Mouse (Mus musculus) neural tube, embryonic 12.5 days (tissue): ENCODE results near the gene Il9r. TPM values are rescaled to one million over a fixed set of nuclear protein-coding genes. Genes with fewer than 3 reads are reported as not detected.

ENCODE experiments used
- ATAC-seq: fragments of 200-750 bp; cut with Nextera tagmentation; 2 replicates; pipeline ENCODE4 v1.8.0; 2017; ENCODE audit warnings: low read depth, mild to moderate bottlenecking, moderate TSS enrichment, moderate library complexity; ENCODE audit not compliant: low FRiP score
- H3K27ac ChIP-seq: fragments of 300-500 bp; sonication (generic); 2 replicates; pipeline ENCODE4 v1.5.1; 2016
- H3K27me3 ChIP-seq: fragments of 300-500 bp; sonication (generic); replicated peaks from 2 replicates; pipeline ENCODE4 v1.6.1; 2016; ENCODE audit warnings: mild to moderate bottlenecking
- H3K36me3 ChIP-seq: fragments of 300-500 bp; sonication (generic); 2 replicates; pipeline ENCODE4 v1.6.1; 2016; ENCODE audit warnings: mild to moderate bottlenecking
- H3K4me1 ChIP-seq: fragments of 300-500 bp; sonication (generic); 2 replicates; pipeline ENCODE4 v1.6.1; 2016
- H3K4me2 ChIP-seq: fragments of 300-500 bp; sonication (generic); replicated peaks from 2 replicates; pipeline ENCODE4 v1.6.1; 2016; ENCODE audit warnings: mild to moderate bottlenecking
- H3K4me3 ChIP-seq: fragments of 300-500 bp; sonication (generic); 2 replicates; pipeline ENCODE4 v1.5.1; 2016
- H3K9ac ChIP-seq: fragments of 300-500 bp; sonication (generic); 2 replicates; pipeline ENCODE4 v1.6.1; 2016; ENCODE audit warnings: mild to moderate bottlenecking
- H3K9me3 ChIP-seq: fragments of 300-500 bp; sonication (generic); 2 replicates; pipeline ENCODE4 v1.6.1; 2016; ENCODE audit warnings: mild to moderate bottlenecking
- WGBS: fragments of 180-500 bp; shearing (Covaris S2); methylation state at CpG from one replicate; pipeline ENCODE4 v1.1.7; 2016; 5-methylcytosine and 5-hydroxymethylcytosine counted together
- polyA plus RNA-seq: library from polyadenylated mRNA; unstranded; fragments of >200 nt; fragmentation: Nextera tagmentation; extraction: Ambion mirVana; gene quantifications from 2 replicates; pipeline ENCODE4 v1.2.1, GENCODE M21; 2016

Gene Il9r
- polyA plus RNA-seq, 1 experiment from 2014 or later, result 0.08 TPM

DNA sequence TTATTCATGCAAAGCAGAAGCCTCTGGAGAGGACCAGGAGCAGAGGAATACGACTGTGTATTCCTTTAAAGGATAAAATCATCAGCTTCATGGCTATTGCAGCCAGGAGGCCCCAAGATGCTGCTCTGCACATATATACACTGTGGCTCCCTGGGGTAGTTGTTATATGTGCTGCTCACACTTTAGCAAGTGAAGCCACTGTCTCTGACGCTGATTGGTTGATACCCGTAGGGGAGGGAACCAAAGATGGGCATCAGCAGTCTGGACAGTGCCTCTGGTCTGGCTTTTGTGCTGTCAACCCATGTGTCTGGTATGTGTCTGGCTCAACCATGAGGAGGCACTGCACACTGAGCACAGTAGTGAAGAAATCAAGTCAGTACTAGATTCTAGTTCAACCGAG lies 33.4 kb downstream of the Il9r start:
- H3K27me3 ChIP-seq, result no peaks in the 10 kb centered on the region
- H3K27ac ChIP-seq, result no peak overlapping the region
- H3K9me3 ChIP-seq, result no peaks in the 10 kb centered on the region
- peaks cover 3% of the 10 kb centered on the region for H3K4me1 ChIP-seq
- no peak overlapping the region for H3K4me3 ChIP-seq
- ATAC-seq, result no peak
- WGBS, result 78% methylated on average over 4 of the region's 4 CpGs
- H3K4me2 ChIP-seq, result no peak overlapping the region
- H3K36me3 ChIP-seq, result no peaks in the 10 kb centered on the region
- no peak overlapping the region for H3K9ac ChIP-seq

DNA sequence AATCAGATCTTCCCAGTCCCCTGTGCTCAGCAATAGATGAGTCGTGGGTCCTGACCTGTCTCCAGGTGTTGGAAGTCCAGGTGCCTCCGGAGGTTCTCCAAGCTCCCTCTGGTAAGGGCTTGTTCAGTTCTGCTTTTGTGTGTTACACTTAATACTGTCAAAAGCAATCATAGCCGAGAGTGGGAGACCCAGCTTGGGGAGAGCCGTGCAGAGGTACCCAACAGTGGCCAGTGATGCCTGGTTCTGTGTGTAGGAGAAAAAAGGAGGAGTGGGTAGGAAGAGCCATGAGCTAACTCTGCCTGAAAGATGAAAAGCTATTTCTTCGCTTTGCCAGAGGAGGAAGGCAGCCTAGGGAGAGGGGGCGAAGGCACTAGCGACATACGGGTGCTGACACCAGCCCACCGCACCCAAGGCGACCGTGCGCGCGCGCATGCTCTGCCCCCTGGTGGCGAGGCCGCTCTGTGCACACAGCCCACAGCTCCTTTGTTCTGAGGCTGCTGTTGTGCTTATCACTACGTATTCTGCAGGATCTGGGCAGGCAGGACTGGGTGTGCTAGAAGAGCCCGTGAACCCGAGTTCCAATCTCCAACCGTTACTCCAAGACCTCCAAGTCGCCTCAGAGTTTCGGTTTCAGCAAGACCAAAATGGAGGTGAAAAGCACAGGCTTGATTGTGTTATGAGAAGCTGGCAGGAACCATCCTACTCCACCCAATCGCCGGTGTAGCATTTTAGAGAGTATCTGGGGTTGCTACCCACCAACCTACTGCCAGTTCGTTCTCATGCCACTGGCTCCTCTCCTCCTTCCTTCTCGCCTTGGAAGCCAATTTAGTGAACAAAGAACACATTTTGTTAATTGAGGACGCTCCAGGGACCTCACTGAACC lies 37.9 kb downstream of the Il9r start:
- 14% methylated on average over 28 of the region's 28 CpGs for WGBS
- peak overlapping the region; percentile 60 for H3K4me2 ChIP-seq
- H3K9me3 ChIP-seq, result no peaks in the 10 kb centered on the region
- no peaks in the 10 kb centered on the region for H3K36me3 ChIP-seq
- peaks cover 10% of the 10 kb centered on the region for H3K4me1 ChIP-seq
- H3K9ac ChIP-seq, result peak overlapping the region; percentile 58
- H3K4me3 ChIP-seq, result peak overlapping the region; percentile 5; the same call in 1 of the 2 replicates
- ATAC-seq, result peak; percentile 91
- no peaks in the 10 kb centered on the region for H3K27me3 ChIP-seq
- 0 out of 2 replicates have a peak overlapping the region, but pooled peaks have one; percentile 53 for H3K27ac ChIP-seq

DNA sequence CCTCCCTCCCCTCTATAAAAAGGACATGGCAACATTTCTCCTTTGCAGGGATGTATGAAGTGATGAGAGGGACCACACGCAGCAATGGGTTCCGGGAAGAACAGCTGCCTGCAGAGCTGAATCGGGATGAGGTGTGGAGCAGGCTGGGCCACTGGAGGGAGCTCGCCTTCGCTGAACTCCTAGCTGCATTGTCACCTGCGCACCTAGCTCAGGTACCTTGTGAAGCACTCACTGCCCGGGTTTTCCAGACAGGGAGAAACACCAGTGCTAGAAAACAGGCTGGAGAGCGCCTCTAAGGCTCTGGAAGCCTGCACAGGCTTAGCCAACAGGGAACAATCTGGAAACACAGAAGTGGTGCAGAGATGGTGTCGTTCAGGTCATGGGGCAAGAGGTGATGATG lies 38.6 kb downstream of the Il9r start:
- Histone ChIP-seq H3K4me3 (peak overlapping the region; percentile 5; the same call in 1 of the 2 replicates), H3K4me1 (peaks cover 13% of the 10 kb centered on the region), H3K9me3 (no peaks in the 10 kb centered on the region), H3K4me2 (peak overlapping the region; percentile 60), H3K9ac (peak overlapping the region; percentile 58), H3K36me3 (no peaks in the 10 kb centered on the region), H3K27ac (0 out of 2 replicates have a peak overlapping the region, but pooled peaks have one; percentile 53), H3K27me3 (no peaks in the 10 kb centered on the region)
- 8% methylated on average over 9 of the region's 9 CpGs for WGBS
- ATAC-seq, result peak; percentile 59

DNA sequence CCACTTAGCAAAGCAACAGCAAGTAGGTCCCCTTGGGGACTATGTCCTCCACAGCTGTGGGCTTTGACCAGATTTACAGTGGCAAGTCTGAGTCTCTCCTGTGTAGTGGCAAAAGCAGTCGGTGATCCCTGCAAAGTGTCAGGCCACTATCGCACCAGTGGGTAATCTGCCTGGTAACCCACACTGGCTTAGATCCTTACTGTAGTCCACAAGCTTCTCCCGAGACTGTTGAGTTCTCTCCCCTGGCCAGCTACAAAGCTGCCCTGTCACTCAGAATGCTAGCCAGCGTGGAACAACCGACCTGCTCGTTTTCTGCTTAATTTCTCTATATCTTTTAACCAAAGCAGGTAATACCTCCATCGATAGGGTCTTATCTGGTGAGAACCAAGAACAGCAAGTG lies 39.7 kb downstream of the Il9r start:
- Histone ChIP-seq H3K9me3 (no peaks in the 10 kb centered on the region), H3K9ac (no peak overlapping the region), H3K27ac (no peak overlapping the region), H3K4me3 (no peak overlapping the region), H3K36me3 (no peaks in the 10 kb centered on the region), H3K4me1 (peaks cover 13% of the 10 kb centered on the region), H3K4me2 (no peak overlapping the region), H3K27me3 (no peaks in the 10 kb centered on the region)
- ATAC-seq, result no peak
- WGBS, result 86% methylated on average over 7 of the region's 7 CpGs

DNA sequence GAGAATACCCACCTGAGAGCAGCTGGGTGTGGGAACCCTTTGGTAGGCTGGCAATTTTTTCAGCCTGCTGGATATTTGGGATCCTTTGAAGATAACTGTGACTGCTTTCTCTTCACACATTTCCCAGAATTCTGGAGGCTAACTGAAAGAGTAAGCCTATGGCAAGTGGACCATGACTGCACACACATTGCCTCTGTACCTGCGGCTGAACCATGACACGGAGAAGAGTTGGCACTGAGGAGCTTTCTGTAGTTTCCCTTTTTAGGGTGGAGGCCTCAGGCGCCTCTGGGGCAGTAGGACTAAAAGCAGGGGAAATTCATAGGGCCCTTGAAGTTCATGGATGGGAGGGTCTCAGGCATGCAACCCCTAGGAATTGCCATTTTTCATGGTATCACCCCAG lies 40.9 kb downstream of the Il9r start:
- 90% methylated on average over 3 of the region's 3 CpGs for WGBS
- Histone ChIP-seq H3K27ac (no peak overlapping the region), H3K4me1 (peaks cover 13% of the 10 kb centered on the region), H3K4me2 (no peak overlapping the region), H3K9ac (no peak overlapping the region), H3K9me3 (no peaks in the 10 kb centered on the region), H3K27me3 (no peaks in the 10 kb centered on the region), H3K36me3 (no peaks in the 10 kb centered on the region), H3K4me3 (no peak overlapping the region)
- no peak for ATAC-seq

DNA sequence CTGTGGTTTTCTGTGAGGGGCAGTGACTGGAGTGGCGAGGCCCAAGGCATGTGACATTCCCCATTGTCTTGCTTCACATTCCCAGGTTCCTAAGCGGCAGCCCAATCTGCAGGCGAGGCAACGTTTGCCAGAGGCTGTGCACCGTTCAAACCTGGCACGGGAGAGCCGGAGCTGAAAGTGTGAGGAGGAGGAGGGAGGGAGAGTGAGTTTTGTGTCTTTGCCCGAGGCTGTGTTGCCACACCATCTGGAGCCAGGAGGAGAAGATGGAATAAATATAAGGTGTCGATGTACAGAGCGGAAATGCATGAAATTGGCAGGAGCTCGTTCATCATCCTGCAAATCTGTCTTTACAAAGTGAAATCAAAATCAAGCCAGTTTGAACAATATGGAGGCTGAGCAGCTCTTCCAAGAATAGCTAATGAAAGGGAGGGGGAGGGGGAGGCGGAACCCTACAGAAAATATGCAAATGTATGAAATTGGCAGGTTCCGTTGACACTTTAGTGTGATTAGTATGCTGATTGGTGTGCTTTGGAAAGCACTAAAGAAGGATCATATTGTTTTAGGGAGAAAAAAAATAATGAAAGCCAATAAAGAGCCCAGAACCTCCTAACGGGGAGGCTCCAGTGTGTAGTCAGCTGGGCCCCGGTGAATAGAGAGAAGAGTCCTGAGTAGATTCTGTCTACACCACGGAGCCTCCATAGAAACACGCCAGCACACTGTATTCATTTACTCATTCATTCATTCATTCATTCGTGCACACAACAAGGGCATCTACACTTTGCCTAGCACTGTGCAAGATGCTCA lies 42.1 kb downstream of the Il9r start:
- no peak overlapping the region for H3K9ac ChIP-seq
- WGBS, result 36% methylated on average over 18 of the region's 18 CpGs
- H3K27ac ChIP-seq, result peak overlapping the region; percentile 42; the same call in 1 of the 2 replicates
- peaks cover 13% of the 10 kb centered on the region for H3K4me1 ChIP-seq
- H3K9me3 ChIP-seq, result no peaks in the 10 kb centered on the region
- H3K4me3 ChIP-seq, result no peak overlapping the region
- peak overlapping the region; percentile 30; the same call in 1 of the 2 replicates for H3K4me2 ChIP-seq
- peak; percentile 42 for ATAC-seq
- H3K36me3 ChIP-seq, result no peaks in the 10 kb centered on the region
- no peaks in the 10 kb centered on the region for H3K27me3 ChIP-seq

DNA sequence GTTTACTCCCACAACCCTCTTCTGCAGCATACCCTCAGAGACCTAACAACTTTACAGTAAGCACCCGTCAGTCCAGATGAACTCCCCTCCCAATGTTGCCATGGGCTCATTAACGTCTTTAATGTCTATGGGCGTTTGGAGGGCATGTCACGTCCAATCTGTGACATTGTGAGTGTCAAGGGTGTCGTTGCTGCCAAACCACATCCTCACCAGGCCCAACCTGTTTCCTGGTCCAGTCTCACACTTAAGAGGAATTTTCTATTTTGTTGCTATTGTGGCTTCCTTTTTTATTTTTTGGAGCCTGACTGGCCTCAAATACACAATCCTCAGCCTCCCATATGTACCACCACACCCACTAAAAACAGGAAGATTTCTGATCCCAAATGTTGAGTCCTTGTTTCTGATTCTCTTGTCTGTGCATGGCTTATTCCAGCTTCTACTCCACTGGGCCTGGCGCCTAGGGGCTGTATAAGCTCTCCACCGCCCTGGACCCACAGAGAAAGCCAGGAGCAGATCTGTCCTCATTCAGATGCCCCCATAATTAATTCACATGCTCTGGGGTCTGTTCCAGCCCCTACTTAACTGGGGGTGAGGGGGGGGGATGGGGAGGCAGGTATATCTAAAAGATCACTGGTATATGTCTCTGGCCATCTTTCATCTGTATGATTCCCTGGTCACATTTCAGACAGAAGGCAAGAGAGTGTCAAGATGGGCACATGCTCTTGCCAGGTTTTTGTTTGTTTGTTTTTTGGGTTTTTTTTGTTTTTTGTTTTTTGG lies 43.0 kb downstream of the Il9r start:
- no peak for ATAC-seq
- no peak overlapping the region for H3K4me3 ChIP-seq
- H3K4me2 ChIP-seq, result no peak overlapping the region
- H3K9me3 ChIP-seq, result no peaks in the 10 kb centered on the region
- WGBS, result 82% methylated on average over 7 of the region's 7 CpGs
- H3K27me3 ChIP-seq, result no peaks in the 10 kb centered on the region
- 0 out of 2 replicates have a peak overlapping the region, but pooled peaks have one; percentile 26 for H3K27ac ChIP-seq
- no peaks in the 10 kb centered on the region for H3K36me3 ChIP-seq
- H3K4me1 ChIP-seq, result peaks cover 13% of the 10 kb centered on the region
- H3K9ac ChIP-seq, result no peak overlapping the region

DNA sequence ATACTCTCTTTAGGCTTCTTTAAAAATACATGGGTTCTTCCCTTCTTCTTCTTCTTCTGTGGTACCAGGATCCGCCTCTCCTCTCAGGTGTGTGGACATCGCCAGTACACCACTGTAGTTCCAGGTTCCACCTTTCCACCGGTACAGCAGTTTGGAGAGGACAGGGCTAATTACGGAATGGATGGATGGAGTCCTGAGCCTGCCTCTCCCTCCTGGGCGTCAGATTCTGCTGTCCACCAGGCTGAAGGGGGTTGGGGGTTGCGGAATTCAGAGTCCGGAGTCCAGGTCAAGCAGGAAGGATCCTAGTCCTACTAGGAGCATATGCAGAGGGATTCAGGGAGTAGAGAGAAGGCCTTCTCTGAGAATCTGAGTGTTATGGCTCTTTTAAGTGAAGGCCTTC lies 46.9 kb downstream of the Il9r start:
- peaks cover 5% of the 10 kb centered on the region for H3K4me1 ChIP-seq
- H3K9me3 ChIP-seq, result no peaks in the 10 kb centered on the region
- no peak for ATAC-seq
- H3K4me2 ChIP-seq, result no peak overlapping the region
- no peak overlapping the region for H3K4me3 ChIP-seq
- 91% methylated on average over 7 of the region's 7 CpGs for WGBS
- H3K27me3 ChIP-seq, result no peaks in the 10 kb centered on the region
- H3K27ac ChIP-seq, result no peak overlapping the region
- H3K36me3 ChIP-seq, result no peaks in the 10 kb centered on the region
- no peak overlapping the region for H3K9ac ChIP-seq

DNA sequence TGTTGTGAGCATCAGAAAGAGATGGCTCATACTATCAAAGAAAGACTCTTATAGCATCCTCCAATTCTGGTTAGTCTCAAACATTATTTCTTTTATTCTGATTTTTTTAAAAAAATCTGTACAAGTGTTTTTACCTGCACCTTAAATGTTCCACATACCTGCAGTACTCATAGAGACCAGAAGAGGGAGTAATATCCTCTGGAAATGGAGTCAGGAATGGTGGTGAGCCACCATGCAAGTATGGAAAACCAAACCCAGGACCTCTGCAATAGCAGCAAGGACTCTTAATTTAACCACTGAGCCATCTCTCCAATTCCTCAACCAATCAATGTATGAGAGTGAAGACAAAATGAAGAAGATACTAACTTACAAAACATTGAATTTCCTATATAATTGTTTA lies 47.3 kb downstream of the Il9r start:
- Histone ChIP-seq H3K36me3 (no peaks in the 10 kb centered on the region), H3K27me3 (no peaks in the 10 kb centered on the region), H3K9ac (no peak overlapping the region), H3K9me3 (no peaks in the 10 kb centered on the region), H3K4me1 (peaks cover 4% of the 10 kb centered on the region), H3K4me3 (no peak overlapping the region), H3K4me2 (no peak overlapping the region), H3K27ac (no peak overlapping the region)
- no peak for ATAC-seq

DNA sequence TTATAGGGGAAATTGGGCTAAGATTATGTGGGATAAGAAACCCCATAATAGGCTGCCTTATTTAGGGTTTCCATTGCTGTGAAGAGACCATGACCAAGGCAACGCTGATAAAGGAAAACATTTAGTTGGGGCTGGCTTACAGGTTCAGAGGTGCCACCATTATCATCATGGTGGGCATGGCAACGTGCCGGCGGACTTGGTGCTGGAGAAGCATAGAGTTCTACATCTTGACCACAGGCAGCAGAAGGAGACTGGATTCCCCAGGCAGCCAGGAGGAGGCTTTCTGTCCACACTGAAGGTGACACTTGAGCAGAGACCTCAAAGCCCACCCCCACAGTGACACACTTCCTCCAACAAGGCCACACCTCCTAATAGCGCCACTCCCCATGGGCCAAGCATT lies 48.8 kb downstream of the Il9r start:
- ATAC-seq, result no peak
- no peak overlapping the region for H3K9ac ChIP-seq
- WGBS, result 93% methylated on average over 5 of the region's 5 CpGs
- no peaks in the 10 kb centered on the region for H3K27me3 ChIP-seq
- H3K27ac ChIP-seq, result no peak overlapping the region
- no peak overlapping the region for H3K4me2 ChIP-seq
- no peaks in the 10 kb centered on the region for H3K9me3 ChIP-seq
- no peaks in the 10 kb centered on the region for H3K36me3 ChIP-seq
- no peak overlapping the region for H3K4me3 ChIP-seq
- no peaks in the 10 kb centered on the region for H3K4me1 ChIP-seq

DNA sequence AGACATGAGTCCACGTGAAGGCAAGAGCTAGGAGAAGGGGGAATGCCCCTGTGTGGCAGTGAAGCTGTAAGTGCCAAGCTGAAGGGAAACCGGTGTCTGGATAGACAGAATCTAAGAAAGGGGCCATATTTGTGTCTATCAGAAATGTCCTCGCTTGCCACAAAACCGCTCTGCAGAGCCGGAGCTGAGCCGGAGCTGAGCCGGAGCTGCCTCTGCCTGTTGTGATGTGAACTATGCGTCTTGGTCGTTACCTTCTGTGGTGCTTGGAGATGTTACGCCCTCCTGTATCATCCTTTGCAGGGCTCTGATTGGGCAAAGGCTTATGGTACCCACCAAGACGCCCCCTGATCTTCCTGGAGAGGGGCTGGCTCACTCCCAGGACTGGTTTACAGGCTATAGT lies 50.5 kb downstream of the Il9r start:
- Histone ChIP-seq H3K4me1 (no peaks in the 10 kb centered on the region), H3K9me3 (no peaks in the 10 kb centered on the region), H3K4me2 (no peak overlapping the region), H3K27me3 (no peaks in the 10 kb centered on the region), H3K9ac (no peak overlapping the region), H3K4me3 (no peak overlapping the region), H3K27ac (no peak overlapping the region), H3K36me3 (no peaks in the 10 kb centered on the region)
- WGBS, result 78% methylated on average over 11 of the region's 11 CpGs
- ATAC-seq, result no peak

DNA sequence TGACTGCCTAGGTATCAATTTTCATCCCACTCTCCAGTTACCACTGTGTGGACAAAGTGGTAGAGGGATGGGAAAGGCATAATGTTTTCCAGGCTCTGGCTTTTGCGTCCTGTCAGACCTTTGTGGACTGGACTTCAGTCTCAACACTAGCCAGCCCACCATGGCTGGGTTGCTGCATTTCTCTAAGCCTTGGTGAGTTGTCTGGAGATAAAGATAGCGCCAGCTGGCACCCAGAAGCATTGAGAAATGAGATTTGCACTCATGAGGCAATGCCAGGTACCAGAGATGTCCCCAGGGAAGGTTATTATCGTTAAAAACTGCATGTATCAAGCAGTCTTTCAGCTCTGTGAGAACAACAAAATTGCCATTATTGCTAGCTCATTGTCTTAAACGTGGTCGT lies 57.3 kb downstream of the Il9r start:
- WGBS, result 64% methylated on average over 5 of the region's 5 CpGs
- no peak overlapping the region for H3K4me3 ChIP-seq
- no peak overlapping the region for H3K4me2 ChIP-seq
- no peak for ATAC-seq
- no peaks in the 10 kb centered on the region for H3K36me3 ChIP-seq
- H3K9ac ChIP-seq, result no peak overlapping the region
- H3K9me3 ChIP-seq, result no peaks in the 10 kb centered on the region
- H3K4me1 ChIP-seq, result peaks cover 24% of the 10 kb centered on the region
- H3K27ac ChIP-seq, result no peak overlapping the region
- no peaks in the 10 kb centered on the region for H3K27me3 ChIP-seq
